Mouse (Mus musculus) testis, postnatal 14 days (tissue): ENCODE results near the gene Olfr114.

Experiments used
- DNase-seq: peaks from one replicate; pipeline ENCODE4 v3.0.0; 2021; ENCODE audit warnings: low spot score

The Olfr114 gene

GRCm38 (mm10) chr17:37592643-37593042 is at the start of gene Olfr114:
TSS of gene Olfr114 (minus strand) at chr17:37592743.
- no peak for DNase-seq

GRCm38 (mm10) chr17:37627009-37627408 is 34.5 kb upstream of the Olfr114 start, which contains the start of the genes Olfr115 and Olfr116:
TSS of gene Olfr115 (minus strand) at chr17:37627109.
TSS of gene Olfr116 (minus strand) at chr17:37627199.
- no peak for DNase-seq

GRCm38 (mm10) chr17:37577563-37577962 is 15.0 kb downstream of the Olfr114 start, which contains the start of gene Olfr113:
TSS of gene Olfr113 (minus strand) at chr17:37577663.
- no peak for DNase-seq

GRCm38 (mm10) chr17:37569351-37569750 is 23.2 kb downstream of the Olfr114 start, which contains the start of gene Olfr112:
TSS of gene Olfr112 (minus strand) at chr17:37569451.
- DNase-seq, result no peak

GRCm38 (mm10) chr17:37558913-37559615 is 33.5 kb downstream of the Olfr114 start:
- DNase-seq, result no peak

- no peak for DNase-seq
Observed at GRCm38 (mm10) chr17:37543800-37544435, 48.6 kb downstream of the Olfr114 start.

GRCm38 (mm10) chr17:37541454-37542119 is 51.0 kb downstream of the Olfr114 start:
- DNase-seq, result no peak
